Mouse (Mus musculus) kidney, embryonic 15.5 days (tissue): ENCODE data around the gene Tmem200a. TPM values are rescaled to one million over a fixed set of nuclear protein-coding genes. Genes with fewer than 3 reads are reported as not detected.

Experiments
- ATAC-seq: fragments of 200-750 bp; cut with Nextera tagmentation; replicated peaks from 2 replicates; pipeline ENCODE4 v1.8.0; 2017; ENCODE audit warnings: moderate TSS enrichment; ENCODE audit not compliant: low FRiP score
- H3K27ac ChIP-seq: fragments of 300-500 bp; sonication (generic); 2 replicates; pipeline ENCODE4 v1.5.1; 2015; ENCODE audit warnings: mild to moderate bottlenecking, inconsistent platforms
- H3K27me3 ChIP-seq: fragments of 300-500 bp; sonication (generic); 2 replicates; pipeline ENCODE4 v1.6.1; 2015; ENCODE audit warnings: inconsistent platforms
- H3K36me3 ChIP-seq: fragments of 300-500 bp; sonication (generic); 2 replicates; pipeline ENCODE4 v1.6.1; 2015; ENCODE audit warnings: inconsistent platforms
- H3K4me1 ChIP-seq: fragments of 300-500 bp; sonication (generic); 2 replicates; pipeline ENCODE4 v1.6.1; 2015; ENCODE audit warnings: inconsistent platforms
- H3K4me2 ChIP-seq: fragments of 300-500 bp; sonication (generic); 2 replicates; pipeline ENCODE4 v1.6.1; 2015; ENCODE audit warnings: moderate library complexity, mild to moderate bottlenecking, inconsistent platforms
- H3K4me3 ChIP-seq: fragments of 300-500 bp; sonication (generic); replicated peaks from 2 replicates; pipeline ENCODE4 v1.5.1; 2015; ENCODE audit warnings: mild to moderate bottlenecking, inconsistent platforms
- H3K9ac ChIP-seq: fragments of 300-500 bp; sonication (generic); 2 replicates; pipeline ENCODE4 v1.6.1; 2015; ENCODE audit warnings: mild to moderate bottlenecking, inconsistent platforms
- H3K9me3 ChIP-seq: fragments of 300-500 bp; sonication (generic); replicated peaks from 2 replicates; pipeline ENCODE4 v1.6.1; 2016; ENCODE audit warnings: inconsistent platforms
- WGBS: fragments of 180-500 bp; shearing (Covaris S2); methylation state at CpG from one replicate; pipeline ENCODE4 v1.1.7; 2015; ENCODE audit warnings: mixed read lengths; 5-methylcytosine and 5-hydroxymethylcytosine counted together
- polyA plus RNA-seq: library from polyadenylated mRNA; unstranded; fragments of >200 nt; fragmentation: Nextera tagmentation; extraction: Ambion mirVana; gene quantifications from 2 replicates; pipeline ENCODE4 v1.2.1, GENCODE M21; 2015

The Tmem200a gene
- 3.3 and 5.0 TPM in 2 replicates for polyA plus RNA-seq

DNA sequence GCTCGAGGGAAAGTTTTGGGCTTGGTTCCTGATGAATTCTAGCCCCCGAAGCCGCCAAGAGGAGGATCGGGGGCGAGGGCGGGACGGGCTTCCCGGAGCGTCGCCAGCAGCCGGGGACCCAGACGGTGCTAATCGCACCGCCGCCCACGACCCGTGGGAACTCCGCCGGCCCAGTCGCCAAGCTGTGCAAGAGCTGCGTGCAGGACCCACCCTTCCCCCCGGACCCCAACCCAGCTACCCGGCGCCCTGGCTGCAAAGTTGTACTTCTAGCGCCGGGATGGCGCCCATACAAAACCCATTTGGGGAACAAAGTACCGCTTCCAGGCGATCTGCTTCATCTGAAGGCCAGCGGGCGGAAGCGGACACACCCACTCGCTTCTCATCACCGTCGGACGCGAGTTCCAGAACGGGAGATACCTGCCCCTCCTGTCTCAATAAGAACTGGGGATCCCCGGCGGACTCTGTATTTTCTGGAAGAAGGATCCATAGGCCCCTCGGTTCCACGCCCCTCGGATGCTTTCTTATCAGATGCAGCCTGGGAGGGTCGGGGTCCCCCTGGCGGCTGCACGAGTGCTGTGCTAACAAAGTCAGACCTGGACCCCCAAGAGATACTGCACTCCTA is at the start of gene Tmem200a:
Tmem200a (minus strand) TSS at position 532 of the 622 bp plus-strand sequence.
- Histone ChIP-seq H3K36me3 (no peaks in the 10 kb centered on the region), H3K9me3 (no peaks in the 10 kb centered on the region), H3K4me1 (peaks cover 11% of the 10 kb centered on the region), H3K4me2 (peak within 1 kb of the TSS; percentile 97), H3K27ac (no peak within 1 kb of the TSS), H3K27me3 (peaks cover 24% of the 10 kb centered on the region), H3K4me3 (peak within 1 kb of the TSS; percentile 62), H3K9ac (peak within 1 kb of the TSS; percentile 50)
- 1% methylated on average over 46 of the region's 46 CpGs for WGBS
- ATAC-seq, result peak; percentile 92

DNA sequence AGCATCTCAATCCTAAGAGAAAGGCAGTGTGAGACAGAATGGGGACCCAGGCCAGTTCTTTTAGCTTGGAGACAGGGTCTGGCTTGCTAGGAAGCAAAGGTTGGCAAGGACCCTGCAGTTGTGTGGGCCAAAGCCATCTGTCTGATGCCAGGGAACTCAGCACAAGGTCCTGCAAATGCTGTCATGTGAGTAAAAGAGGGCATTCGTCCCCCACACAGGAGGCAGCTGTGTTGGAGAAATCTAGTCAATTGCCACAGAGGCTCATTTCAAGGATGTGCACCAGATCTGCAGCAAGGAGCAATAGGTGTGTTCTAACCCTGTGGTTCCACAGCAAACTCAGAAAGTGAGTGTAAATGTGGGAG is 41.0 kb upstream of the Tmem200a start:
- no peaks in the 10 kb centered on the region for H3K27me3 ChIP-seq
- no peak for ATAC-seq
- H3K4me3 ChIP-seq, result no peak overlapping the region
- no peak overlapping the region for H3K4me2 ChIP-seq
- no peaks in the 10 kb centered on the region for H3K36me3 ChIP-seq
- no peak overlapping the region for H3K9ac ChIP-seq
- no peaks in the 10 kb centered on the region for H3K4me1 ChIP-seq
- 62% methylated on average over 1 of the region's 1 CpGs for WGBS
- no peaks in the 10 kb centered on the region for H3K9me3 ChIP-seq
- H3K27ac ChIP-seq, result no peak overlapping the region

DNA sequence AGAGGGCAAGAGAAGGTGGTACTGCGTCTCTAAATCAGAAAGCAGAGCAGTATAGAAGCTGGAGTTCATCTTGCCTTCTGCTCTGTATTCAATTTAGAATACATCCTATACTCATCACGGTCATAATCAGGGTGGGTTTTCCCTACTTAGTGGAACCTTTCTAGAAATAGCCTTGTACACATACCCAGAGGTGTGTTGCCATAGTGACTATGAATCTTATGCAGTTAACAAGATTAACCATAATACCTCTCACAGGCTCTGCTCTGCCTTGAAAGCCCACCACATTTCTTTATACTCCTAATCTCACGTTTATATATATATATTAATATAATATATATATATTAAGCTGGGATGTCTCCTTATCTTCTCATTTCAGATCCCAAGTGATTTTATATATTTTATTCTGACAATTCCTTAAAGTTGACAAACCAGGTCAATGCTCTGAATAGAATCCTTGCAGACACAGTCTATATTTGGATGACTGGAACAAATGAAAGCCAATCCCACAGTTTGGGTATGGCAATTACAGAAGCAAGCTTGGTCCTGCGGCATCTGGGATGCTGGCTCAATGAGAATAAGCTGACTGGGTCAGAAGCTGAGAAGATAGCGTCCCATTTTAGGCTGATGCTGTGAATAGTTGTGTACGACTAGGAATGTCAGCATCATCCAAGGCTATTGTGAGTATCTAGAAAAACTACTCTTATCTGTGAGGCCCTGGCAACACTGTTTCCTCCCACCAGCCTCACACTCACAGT is 40.4 kb upstream of the Tmem200a start:
- Histone ChIP-seq H3K4me1 (no peaks in the 10 kb centered on the region), H3K9me3 (no peaks in the 10 kb centered on the region), H3K4me2 (no peak overlapping the region), H3K36me3 (no peaks in the 10 kb centered on the region), H3K9ac (no peak overlapping the region), H3K27ac (no peak overlapping the region), H3K27me3 (no peaks in the 10 kb centered on the region), H3K4me3 (no peak overlapping the region)
- WGBS, result 89% methylated on average over 6 of the region's 6 CpGs
- no peak for ATAC-seq

DNA sequence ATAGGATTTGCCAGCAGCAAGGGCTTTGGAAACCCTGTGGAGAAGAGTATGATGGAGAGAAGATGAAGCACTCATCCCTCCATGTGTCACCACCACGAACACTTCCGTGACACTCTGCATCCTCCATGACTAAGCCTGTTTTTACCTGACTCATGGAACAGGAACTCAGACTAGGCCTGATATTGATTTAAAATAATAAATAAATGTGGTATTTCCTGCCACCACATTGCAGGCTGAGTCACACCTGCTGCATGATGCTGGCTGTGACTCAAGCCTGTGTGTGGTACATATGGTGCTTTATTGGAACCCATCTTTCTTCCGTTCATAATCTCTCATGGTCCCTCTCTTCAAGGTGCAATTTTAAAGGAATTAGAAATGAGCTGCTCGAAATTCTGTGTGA is 35.6 kb upstream of the Tmem200a start:
- H3K9me3 ChIP-seq, result no peaks in the 10 kb centered on the region
- no peak for ATAC-seq
- no peak overlapping the region for H3K4me3 ChIP-seq
- no peaks in the 10 kb centered on the region for H3K4me1 ChIP-seq
- H3K36me3 ChIP-seq, result no peaks in the 10 kb centered on the region
- H3K27ac ChIP-seq, result no peak overlapping the region
- H3K9ac ChIP-seq, result no peak overlapping the region
- 79% methylated on average over 4 of the region's 4 CpGs for WGBS
- H3K27me3 ChIP-seq, result no peaks in the 10 kb centered on the region
- no peak overlapping the region for H3K4me2 ChIP-seq

DNA sequence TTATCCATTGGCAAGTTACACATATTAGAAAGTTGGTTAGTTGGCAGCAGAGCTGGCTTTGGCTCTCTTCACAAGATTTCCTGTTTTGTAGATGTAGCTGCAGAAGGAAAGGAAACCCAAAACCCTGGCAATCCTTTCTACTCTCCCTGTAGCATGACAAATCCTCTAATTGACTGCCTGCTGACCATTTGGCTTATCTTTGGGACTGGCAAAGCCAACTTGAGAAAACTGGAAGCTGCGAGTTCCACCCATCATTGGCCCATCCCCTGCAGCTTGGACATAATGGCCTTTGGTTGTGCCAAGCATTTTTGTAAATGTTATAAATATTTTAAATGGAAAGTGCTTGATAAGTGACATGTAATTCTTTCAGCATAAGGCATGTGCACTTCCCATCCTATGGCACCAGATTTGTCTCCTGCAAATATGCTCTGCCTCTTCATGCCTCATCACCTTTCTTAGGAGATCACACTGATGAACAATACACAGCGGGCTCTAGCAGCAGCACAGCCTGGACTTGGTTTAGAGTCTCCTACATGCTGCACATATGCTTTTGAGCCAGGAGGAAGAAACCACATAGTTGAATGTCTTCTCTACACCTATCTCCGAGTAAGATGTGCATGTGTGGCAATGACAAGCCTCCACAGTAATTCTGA is 24.6 kb upstream of the Tmem200a start:
- no peaks in the 10 kb centered on the region for H3K36me3 ChIP-seq
- ATAC-seq, result no peak
- H3K27me3 ChIP-seq, result no peaks in the 10 kb centered on the region
- WGBS, result 79% methylated on average over 3 of the region's 3 CpGs
- no peaks in the 10 kb centered on the region for H3K4me1 ChIP-seq
- no peak overlapping the region for H3K27ac ChIP-seq
- H3K4me3 ChIP-seq, result no peak overlapping the region
- H3K9me3 ChIP-seq, result no peaks in the 10 kb centered on the region
- H3K9ac ChIP-seq, result no peak overlapping the region
- no peak overlapping the region for H3K4me2 ChIP-seq

DNA sequence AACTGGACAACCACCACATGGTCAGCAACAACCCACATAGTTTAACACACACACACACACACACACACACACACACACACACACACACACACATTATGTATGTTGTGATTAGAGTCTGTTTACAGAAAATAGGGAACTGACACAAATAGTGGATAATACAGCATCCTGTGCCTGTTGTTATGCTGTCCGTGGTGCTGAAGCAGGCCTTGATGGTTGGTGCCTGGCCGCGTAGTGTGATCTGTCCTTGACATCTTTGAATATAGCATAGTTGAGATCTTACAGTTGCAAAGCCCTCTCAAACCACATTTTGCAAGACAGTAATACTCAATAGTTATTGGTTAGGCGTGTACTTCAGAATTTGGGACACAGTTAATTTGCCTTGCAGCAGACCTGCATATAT is 3.2 kb upstream of the Tmem200a start:
- no peak for ATAC-seq
- peaks cover 11% of the 10 kb centered on the region for H3K4me1 ChIP-seq
- no peak overlapping the region for H3K9ac ChIP-seq
- H3K27me3 ChIP-seq, result peaks cover 12% of the 10 kb centered on the region
- no peak overlapping the region for H3K27ac ChIP-seq
- no peaks in the 10 kb centered on the region for H3K9me3 ChIP-seq
- no peaks in the 10 kb centered on the region for H3K36me3 ChIP-seq
- 69% methylated on average over 4 of the region's 4 CpGs for WGBS
- no peak overlapping the region for H3K4me3 ChIP-seq
- H3K4me2 ChIP-seq, result no peak overlapping the region

DNA sequence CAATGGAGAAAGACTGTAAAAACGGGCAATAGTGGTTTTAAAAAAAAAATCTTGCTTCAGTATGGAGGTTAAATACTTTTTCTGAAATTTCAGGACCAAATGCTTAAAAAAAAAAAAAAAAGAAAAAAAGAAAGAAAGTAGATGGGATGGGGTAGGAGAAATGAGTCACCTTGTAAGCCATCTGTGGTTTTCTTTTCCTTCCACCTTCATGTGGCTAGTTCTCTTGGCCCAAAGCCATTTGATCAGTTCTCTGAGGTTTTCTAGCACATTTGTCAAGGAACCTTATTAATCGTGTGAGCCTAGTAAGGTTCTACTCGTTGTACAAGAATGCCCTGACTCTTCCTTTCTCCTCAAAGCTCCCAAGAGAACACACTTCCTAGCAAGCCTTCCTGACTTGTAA is 826 bp upstream of the Tmem200a start:
- Histone ChIP-seq H3K27me3 (peaks cover 24% of the 10 kb centered on the region), H3K4me1 (peaks cover 11% of the 10 kb centered on the region), H3K4me2 (no peak overlapping the region), H3K27ac (no peak overlapping the region), H3K36me3 (no peaks in the 10 kb centered on the region), H3K9ac (no peak overlapping the region), H3K4me3 (no peak overlapping the region), H3K9me3 (no peaks in the 10 kb centered on the region)
- no peak for ATAC-seq
- 73% methylated on average over 3 of the region's 3 CpGs for WGBS

DNA sequence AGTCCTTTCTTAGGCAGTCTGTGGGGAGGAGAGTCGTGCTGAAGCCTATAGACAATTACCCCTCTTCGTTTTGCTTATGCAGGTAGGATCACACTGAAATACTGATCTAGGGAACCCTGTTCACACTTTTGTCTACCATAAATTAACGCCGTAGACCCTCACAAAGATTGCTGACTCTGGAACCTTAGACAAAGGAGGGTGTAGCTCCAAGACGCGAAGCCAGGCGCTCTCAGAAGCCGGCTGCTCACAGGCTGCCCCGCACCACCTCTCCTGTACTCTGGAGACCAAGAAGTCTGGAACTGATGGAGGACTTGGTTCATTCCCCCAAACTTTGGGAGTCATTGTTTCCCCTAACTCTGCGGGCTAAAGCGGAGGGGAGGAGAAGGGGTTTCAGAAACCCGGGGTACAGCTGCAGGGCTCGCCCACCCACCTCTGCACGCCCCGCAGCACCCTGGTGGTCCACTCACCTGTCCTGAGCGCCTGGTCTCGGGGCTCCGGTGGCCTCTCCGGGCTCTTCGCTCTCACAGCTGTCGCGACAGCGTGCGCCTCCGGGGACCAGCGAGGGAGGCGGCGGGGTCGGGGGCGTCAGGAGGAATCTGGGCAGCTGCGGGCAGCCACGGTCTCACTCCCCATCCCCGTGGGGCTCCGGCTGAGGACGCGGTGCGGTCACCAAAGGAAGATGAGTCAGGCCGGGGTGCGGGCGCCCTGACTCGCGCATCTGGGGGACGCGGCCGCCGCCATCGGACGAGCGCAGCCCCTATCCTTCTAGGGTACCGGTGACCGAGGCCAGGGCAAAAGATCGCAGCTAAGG is 976 bp downstream of the Tmem200a start, which contains the start of gene Gm9767:
Gm9767 (plus strand) TSS at position 585 of the 811 bp plus-strand sequence.
- no peaks in the 10 kb centered on the region for H3K9me3 ChIP-seq
- peak within 1 kb of the TSS; percentile 97 for H3K4me2 ChIP-seq
- no peaks in the 10 kb centered on the region for H3K36me3 ChIP-seq
- WGBS, result 3% methylated on average over 52 of the region's 52 CpGs
- H3K27me3 ChIP-seq, result peaks cover 24% of the 10 kb centered on the region
- no peak within 1 kb of the TSS for H3K27ac ChIP-seq
- H3K4me1 ChIP-seq, result peaks cover 11% of the 10 kb centered on the region
- peak within 1 kb of the TSS; percentile 62 for H3K4me3 ChIP-seq
- peak; percentile 66; the same call in 1 of the 2 replicates for ATAC-seq
- H3K9ac ChIP-seq, result peak within 1 kb of the TSS; percentile 50

DNA sequence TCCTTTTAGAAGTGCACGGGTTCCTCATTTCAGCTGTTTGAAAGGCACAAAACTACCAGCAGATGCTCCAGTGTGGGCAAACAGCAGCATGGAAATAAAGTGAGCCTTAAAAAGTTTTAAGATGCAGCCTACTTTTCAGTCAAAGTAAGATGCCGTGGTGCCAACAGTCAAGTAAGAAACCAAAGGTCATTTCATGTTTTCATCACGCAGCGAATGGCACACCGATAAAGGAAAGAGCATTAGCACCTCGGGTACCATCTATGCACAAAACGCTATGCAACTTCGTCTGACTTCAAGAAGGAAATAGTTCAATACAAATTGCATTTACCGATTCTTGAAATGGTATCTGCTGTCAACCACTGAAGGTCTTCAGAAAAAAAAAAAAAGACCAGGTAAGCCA is 1.9 kb downstream of the Tmem200a start:
- no peak for ATAC-seq
- Histone ChIP-seq H3K27me3 (peaks cover 24% of the 10 kb centered on the region), H3K36me3 (no peaks in the 10 kb centered on the region), H3K4me1 (peaks cover 11% of the 10 kb centered on the region), H3K27ac (no peak overlapping the region), H3K9me3 (no peaks in the 10 kb centered on the region), H3K4me3 (no peak overlapping the region), H3K4me2 (no peak overlapping the region), H3K9ac (no peak overlapping the region)
- 86% methylated on average over 9 of the region's 9 CpGs for WGBS

DNA sequence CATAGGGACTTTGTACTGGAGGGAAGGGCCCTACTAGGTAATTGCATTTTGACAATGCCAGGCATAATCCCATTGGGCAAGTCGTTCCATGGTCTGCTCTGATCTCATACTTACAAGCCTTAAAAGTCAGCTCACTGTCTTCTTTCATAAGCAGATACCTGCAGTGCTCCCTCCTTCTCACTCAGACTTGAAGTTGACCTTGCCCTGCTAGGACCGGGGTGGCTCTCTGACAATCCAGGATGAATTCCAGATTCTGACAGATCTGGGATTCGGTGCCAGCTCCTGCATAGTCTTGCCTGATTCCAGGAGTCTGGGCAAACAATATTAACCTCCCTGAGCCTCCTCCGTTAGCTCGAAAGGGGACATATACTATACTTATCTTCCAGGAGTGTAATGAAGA is 6.9 kb downstream of the Tmem200a start:
- Histone ChIP-seq H3K27ac (no peak overlapping the region), H3K4me2 (no peak overlapping the region), H3K4me3 (no peak overlapping the region), H3K9ac (no peak overlapping the region), H3K9me3 (no peaks in the 10 kb centered on the region), H3K27me3 (peaks cover 11% of the 10 kb centered on the region), H3K36me3 (no peaks in the 10 kb centered on the region), H3K4me1 (no peaks in the 10 kb centered on the region)
- WGBS, result 88% methylated on average over 5 of the region's 5 CpGs
- ATAC-seq, result no peak

DNA sequence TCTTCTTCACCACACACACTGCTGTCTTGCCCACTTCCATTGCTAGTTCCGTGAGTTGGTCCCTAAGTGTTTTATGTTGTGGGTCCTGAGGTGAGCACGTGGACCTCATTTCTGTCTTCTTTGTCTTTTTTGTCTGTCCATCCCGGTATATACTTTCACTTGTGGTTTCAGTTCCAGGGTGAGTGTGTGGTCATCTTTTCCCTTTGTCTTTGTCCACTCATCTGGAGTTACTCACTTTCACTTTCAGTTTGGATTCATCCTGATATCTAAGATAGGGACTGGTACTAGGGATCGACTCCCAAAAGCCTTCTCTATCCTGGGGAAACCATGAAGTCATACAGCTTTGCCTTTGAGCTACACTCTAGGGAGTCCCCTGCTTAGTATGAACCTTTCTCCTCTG is 15.8 kb downstream of the Tmem200a start:
- Histone ChIP-seq H3K36me3 (no peaks in the 10 kb centered on the region), H3K9ac (no peak overlapping the region), H3K27ac (no peak overlapping the region), H3K4me3 (no peak overlapping the region), H3K4me1 (no peaks in the 10 kb centered on the region), H3K9me3 (no peaks in the 10 kb centered on the region), H3K4me2 (no peak overlapping the region), H3K27me3 (no peaks in the 10 kb centered on the region)
- no peak for ATAC-seq
- 91% methylated on average over 4 of the region's 4 CpGs for WGBS
